Mouse (Mus musculus) brain, adult 2 months (tissue): ENCODE measurements at regions not wholly inside any gene's neighbourhood (a gene's known extent, or its start where the extent isn't known, plus 50 kb on each side); places are given as distances from the start of the nearest gene placed in this dataset.
A peak's percentile ranks its signal among the peaks of the same experiment; 100 is the strongest.
"Not testable (repeated sequence)": the region's sequence is repeated elsewhere in the genome, so short reads cannot be mapped to it uniquely, and the experiment has no call there.

ENCODE experiments used
- DNase-seq: peaks from one replicate; pipeline ENCODE4 v3.0.0; 2011; ENCODE audit warnings: low read depth, low spot score

GRCm38 (mm10) chr1:30751138-30751907 is 122.4 kb downstream of the Phf3 start:
- DNase-seq = peak; percentile 39

GRCm38 (mm10) chr1:30741955-30742354 is 131.8 kb downstream of the Phf3 start:
- DNase-seq = no peak

- peak; percentile 82 for DNase-seq
These were observed 132.9 kb downstream of the Phf3 start for GRCm38 (mm10) chr1:30740831-30741230.

DNA sequence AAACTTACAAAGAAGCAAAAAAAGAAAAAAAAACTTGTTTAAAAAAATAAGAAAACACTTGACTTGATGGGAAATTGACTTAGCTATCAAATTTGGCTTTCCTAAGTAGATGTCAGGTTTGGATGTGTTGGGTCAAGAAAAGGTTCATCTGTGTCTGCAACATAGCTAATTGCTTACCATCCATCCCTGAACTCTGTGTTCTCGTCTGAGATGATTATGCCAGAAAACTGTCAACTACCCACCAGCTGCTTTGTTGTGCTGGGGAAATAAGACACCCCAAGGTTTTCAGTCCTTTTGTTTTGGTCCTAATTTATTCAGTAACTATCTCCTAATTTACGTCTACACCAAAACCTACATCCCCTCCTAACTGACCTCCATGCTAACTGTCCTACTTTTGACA is 152.2 kb downstream of the Phf3 start:
- DNase-seq = no peak

DNA sequence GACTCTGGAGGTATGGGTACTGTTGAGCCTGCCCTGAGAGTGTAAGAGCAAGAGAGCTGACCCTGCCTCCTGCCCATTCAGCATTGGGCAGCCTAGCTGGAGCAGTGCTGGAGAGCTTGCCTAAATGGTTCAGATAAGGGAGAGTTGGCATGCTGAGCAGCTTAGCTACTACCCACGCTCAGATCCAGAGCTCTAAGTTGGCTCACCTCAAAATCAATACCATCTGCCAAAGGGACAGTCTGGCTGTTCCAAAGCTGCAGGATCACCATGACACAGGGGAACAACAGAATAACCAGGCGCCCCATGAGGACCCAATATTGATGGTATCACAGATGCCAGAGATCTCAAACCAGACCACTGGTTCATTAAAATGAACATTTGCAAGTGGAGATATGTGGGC is 152.9 kb downstream of the Phf3 start:
- peak; percentile 70 for DNase-seq

DNA sequence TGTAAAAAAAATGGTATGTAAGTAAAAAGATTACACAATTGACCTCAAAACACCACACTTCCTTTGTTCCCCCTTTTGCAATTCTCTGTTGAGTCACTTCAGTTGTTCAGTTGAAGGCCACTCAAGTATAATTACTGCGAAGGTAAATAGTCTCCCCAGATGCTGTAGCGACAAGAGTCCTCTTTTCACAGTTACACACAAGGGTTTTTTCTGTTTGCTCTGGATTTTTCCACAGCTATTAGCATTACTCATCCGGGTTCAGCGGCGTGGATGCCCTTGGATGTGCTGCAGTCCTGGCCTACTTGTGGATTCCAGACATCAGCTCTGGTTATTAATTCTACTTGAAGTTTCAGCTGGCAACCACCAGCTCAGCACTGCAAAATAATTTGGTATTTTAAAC is 155.1 kb downstream of the Phf3 start:
- DNase-seq = peak; percentile 49

GRCm38 (mm10) chr1:30716346-30716745 is 157.4 kb downstream of the Phf3 start:
- peak; percentile 73 for DNase-seq

GRCm38 (mm10) chr1:30701116-30701515 is 172.6 kb downstream of the Phf3 start:
- peak; percentile 80 for DNase-seq

GRCm38 (mm10) chr1:30700399-30701081 is 173.2 kb downstream of the Phf3 start:
- DNase-seq = peak; percentile 91

DNA sequence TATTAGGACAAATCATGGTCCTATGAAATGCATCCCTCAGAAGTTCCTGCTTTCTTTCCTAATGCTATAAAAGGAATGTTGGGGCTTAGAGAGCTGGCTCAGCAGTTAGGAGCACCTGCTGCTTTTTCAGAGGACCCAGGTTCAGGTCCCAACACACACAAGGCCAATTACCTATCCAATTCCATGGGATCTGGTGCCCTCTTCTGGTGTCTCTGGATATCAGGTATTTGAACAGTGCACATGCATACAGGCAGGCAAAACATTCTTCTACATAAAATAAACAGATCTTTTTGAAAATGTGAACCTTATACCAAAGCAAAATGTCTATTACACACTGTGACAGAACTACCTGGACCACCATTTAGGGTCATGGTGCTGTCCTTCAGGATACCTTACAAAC is 177.4 kb downstream of the Phf3 start:
- no peak for DNase-seq

- DNase-seq = peak; percentile 79
These were observed 188.4 kb downstream of the Phf3 start for GRCm38 (mm10) chr1:30685318-30685717.

- no peak for DNase-seq
These were observed 189.8 kb downstream of the Phf3 start for GRCm38 (mm10) chr1:30683889-30684288.

DNA sequence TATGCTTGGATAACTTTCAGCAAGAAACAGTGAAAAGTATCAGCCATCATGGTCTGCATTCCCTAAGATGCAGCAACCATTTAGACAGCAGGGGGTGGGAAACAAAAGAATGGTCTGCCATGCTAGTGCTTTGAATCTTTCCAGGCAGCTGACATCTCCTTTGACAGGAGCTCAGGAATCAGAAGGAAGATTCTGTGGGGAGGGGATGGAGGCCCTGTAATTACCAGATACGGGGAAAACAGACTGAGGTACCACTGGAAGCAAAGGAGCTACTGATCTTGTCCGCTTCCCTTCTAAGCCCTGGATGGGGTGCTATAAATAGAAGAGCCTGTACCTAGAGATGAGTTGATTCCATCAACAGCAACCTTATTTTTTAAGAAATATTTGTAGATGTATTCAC is 233.9 kb downstream of the Phf3 start:
- no peak for DNase-seq

GRCm38 (mm10) chr1:30632760-30633159 is 241.0 kb downstream of the Phf3 start:
- DNase-seq = peak; percentile 69

DNA sequence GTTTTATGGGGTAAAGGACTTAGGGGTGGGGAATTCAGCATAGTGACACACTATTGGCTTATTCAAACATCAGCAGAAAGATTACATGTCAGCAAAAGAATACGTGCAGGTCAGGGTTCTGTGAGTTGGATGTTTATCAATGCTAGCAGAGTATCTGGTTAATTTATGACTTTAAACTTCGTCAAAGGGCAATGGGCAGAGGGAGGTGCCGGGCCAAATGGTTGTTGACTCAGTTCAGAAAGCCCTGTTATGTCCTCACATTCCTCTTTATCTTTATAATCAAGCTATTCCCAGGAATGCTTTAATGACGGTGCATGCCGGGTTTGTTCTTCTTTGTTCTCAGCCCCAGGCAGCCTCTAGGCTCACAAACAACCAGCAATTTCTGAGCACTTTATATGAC is 245.9 kb downstream of the Phf3 start:
- DNase-seq = not testable (repeated sequence)

GRCm38 (mm10) chr1:30595122-30595730 is 278.5 kb downstream of the Phf3 start:
- DNase-seq = peak; percentile 58

- peak; percentile 77 for DNase-seq
These were observed 279.7 kb downstream of the Phf3 start for GRCm38 (mm10) chr1:30594036-30594435.

DNA sequence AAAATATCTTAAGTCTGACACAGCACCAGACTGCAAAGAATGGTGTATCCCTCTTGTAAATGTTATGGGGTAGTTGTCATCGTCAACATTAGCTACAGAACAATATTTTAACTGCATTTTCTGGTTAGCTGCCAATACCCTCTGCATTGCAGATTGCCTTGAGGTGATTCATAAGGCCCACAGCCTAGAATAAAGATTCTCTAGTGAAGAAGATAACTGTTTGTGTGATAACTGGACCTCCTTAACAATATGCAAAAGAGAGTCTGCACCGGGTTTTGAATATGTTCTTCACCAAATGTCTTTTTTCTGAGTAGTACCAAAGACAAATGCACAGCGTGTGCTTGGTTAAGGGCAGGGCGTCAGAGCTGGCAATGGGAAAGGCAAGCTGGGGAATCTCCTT is 283.0 kb downstream of the Phf3 start:
- peak; percentile 53 for DNase-seq

GRCm38 (mm10) chr1:30588885-30589284 is 284.8 kb downstream of the Phf3 start:
- DNase-seq = peak; percentile 53

DNA sequence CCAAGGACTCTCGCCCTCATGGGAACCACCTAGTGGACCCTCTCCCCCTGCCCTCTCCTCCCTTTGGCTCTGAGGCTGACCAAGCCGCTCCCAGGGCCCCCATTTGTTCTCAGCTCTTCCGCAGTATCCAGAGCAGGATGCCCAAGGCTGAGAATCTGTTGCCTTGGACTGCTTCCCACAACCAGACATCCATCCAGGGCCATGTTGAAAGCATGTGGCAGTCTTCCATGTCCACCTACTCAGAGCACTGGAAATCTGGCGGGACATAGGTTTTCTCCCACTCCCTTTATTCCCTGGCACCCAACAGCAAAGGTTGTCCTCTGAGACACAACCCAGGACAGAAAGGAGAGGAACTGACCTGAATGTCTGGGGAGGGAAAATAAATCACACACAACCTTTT is 285.4 kb downstream of the Phf3 start:
- peak; percentile 79 for DNase-seq

DNA sequence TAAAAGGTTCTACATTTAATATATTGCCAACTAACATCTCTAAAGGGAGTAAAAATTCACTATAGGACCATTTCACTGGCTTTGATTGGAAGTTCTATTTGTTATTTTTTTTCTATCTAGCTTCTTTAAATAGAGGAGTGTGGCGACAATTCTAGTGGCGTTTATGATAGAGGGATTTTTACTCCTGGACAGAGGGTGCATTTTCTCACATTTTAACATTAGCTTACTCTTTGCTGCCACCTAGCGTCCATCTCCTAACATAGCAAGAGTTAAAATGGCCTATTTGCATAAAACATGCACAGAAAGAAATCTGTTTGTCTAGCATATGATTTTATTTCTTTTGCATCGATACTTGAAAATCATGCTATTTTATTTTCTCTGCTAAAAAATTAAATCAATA is 288.9 kb downstream of the Phf3 start:
- DNase-seq = peak; percentile 75

DNA sequence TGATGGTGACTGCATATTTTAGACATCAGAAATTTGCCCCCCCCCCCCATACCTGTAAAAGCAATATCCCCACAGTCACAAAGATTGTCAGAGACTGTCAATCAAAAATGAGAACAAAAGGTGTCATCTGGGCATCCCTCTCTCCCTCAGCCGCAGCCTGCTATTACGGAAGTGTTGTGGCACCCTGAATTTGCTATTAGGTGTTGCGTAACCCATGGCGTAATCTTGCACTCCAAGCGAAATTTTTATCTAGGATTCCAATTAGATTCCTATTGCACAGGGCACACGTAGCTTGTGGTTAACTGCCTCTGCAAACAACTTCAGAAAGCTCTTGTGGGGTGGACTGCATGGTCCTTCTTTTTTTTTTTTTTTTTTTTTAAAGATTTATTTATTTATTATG is 289.9 kb downstream of the Phf3 start:
- no peak for DNase-seq

GRCm38 (mm10) chr1:30564757-30565156 is 309.0 kb downstream of the Phf3 start:
- no peak for DNase-seq
